Comparison of ENCODE assay signal across 22 mouse cellular contexts in genomic region chr2:144050146-144050680, GRCm38 (mm10). TPM values are rescaled to one million over a fixed set of nuclear protein-coding genes. Genes with fewer than 3 reads are reported as not detected.
DNase-seq lines count a peak whose midpoint lies in the region; ATAC-seq and TF ChIP-seq lines count a peak whose summit lies in the region.
"Had no signal": no experiment of that assay in that cellular context is flagged by ENCODE, and none has a peak within 500 bp of the region (broad histone marks: within the 10 kb centered on the region; RNA-seq: fewer than 3 reads in every experiment).

No protein-coding gene starts in this region.

- DNase-seq in limb, embryonic 14.5 days (ENCODE audit: low spot score): peak; percentile 50
- DNase-seq in limb, embryonic 10.5 days (ENCODE audit: low spot score): no peak
- DNase-seq in 416B (ENCODE audit: low read depth): peak; percentile 29
- peak; percentile 52 for DNase-seq in NIH3T3 (ENCODE audit: low read depth)
- no peak for DNase-seq in right cerebral cortex, adult 18-20 months
- no peak for DNase-seq in frontal cortex, postnatal 36 days (ENCODE audit: low spot score in 2 of 2)
- DNase-seq: adrenal gland, adult 8-10 months; adrenal gland, postnatal 36 days; cerebellum, adult 8-10 months; cerebellum, postnatal 14 days; embryo, embryonic 11 days; gastrocnemius, postnatal 14 days; heart, postnatal 36 days had no signal

- H3K4me2 ChIP-seq in limb, embryonic 14.5 days (replicated peaks; ENCODE audit: low read depth, low read length, severe bottlenecking): no peak overlapping the region
- H3K4me2 ChIP-seq: embryonic facial prominence, embryonic 12.5 days; forebrain, embryonic 12.5 days; heart, embryonic 13.5 days; hindbrain, embryonic 15.5 days had no signal

- no peak overlapping the region for H3K27ac ChIP-seq in limb, embryonic 14.5 days (replicated peaks; ENCODE audit: low read depth, low read length)
- no peak overlapping the region for H3K27ac ChIP-seq in limb, embryonic 10.5 days
- H3K27ac ChIP-seq: embryonic facial prominence, embryonic 12.5 days; forebrain, embryonic 12.5 days; heart, embryonic 13.5 days; hindbrain, embryonic 15.5 days had no signal

- WGBS in limb, embryonic 14.5 days: 64% methylated on average over 8 of the region's 8 CpGs
- 79% methylated on average over 8 of the region's 8 CpGs for WGBS in limb, embryonic 10.5 days

- H3K4me3 ChIP-seq in limb, embryonic 14.5 days (replicated peaks; ENCODE audit: low read length): no peak overlapping the region
- H3K4me3 ChIP-seq in limb, embryonic 10.5 days: no peak overlapping the region
- H3K4me3 ChIP-seq: embryonic facial prominence, embryonic 12.5 days; forebrain, embryonic 12.5 days; heart, embryonic 13.5 days; hindbrain, embryonic 15.5 days had no signal

- no peak overlapping the region for H3K9ac ChIP-seq in limb, embryonic 14.5 days (ENCODE audit: low read depth, low read length, severe bottlenecking)
- H3K9ac ChIP-seq: embryonic facial prominence, embryonic 12.5 days; forebrain, embryonic 12.5 days; heart, embryonic 13.5 days; hindbrain, embryonic 15.5 days had no signal

- no peaks in the 10 kb centered on the region for H3K9me3 ChIP-seq in limb, embryonic 14.5 days (ENCODE audit: control insufficient read depth, low read length)
- H3K9me3 ChIP-seq in limb, embryonic 10.5 days (replicated peaks): no peaks in the 10 kb centered on the region
- H3K9me3 ChIP-seq: embryonic facial prominence, embryonic 12.5 days; forebrain, embryonic 12.5 days; heart, embryonic 13.5 days; hindbrain, embryonic 15.5 days had no signal

- no peaks in the 10 kb centered on the region for H3K27me3 ChIP-seq in limb, embryonic 14.5 days (ENCODE audit: control insufficient read depth, insufficient read depth, low read length)
- H3K27me3 ChIP-seq in limb, embryonic 10.5 days (ENCODE audit: low read depth, poor library complexity, severe bottlenecking): no peaks in the 10 kb centered on the region
- H3K27me3 ChIP-seq: embryonic facial prominence, embryonic 12.5 days; forebrain, embryonic 12.5 days; heart, embryonic 13.5 days; hindbrain, embryonic 15.5 days had no signal

- H3K4me1 ChIP-seq in limb, embryonic 14.5 days (ENCODE audit: control insufficient read depth, insufficient read depth, low read length): no peaks in the 10 kb centered on the region
- H3K4me1 ChIP-seq in limb, embryonic 10.5 days: 0 out of 2 replicates have a peak, but pooled peaks cover 4% of the 10 kb centered on the region
- H3K4me1 ChIP-seq: embryonic facial prominence, embryonic 12.5 days; heart, embryonic 13.5 days; hindbrain, embryonic 15.5 days had no signal

- TF ChIP-seq POLR2A in limb, embryonic 14.5 days (IDR thresholded peaks at IDR 0.05; ENCODE audit: borderline replicate concordance, extremely low read depth, insufficient read depth, insufficient read length): no peak

- no peaks in the 10 kb centered on the region for H3K36me3 ChIP-seq in limb, embryonic 14.5 days (ENCODE audit: control insufficient read depth, insufficient read depth, low read length)
- H3K36me3 ChIP-seq in limb, embryonic 10.5 days: no peaks in the 10 kb centered on the region
- H3K36me3 ChIP-seq: embryonic facial prominence, embryonic 12.5 days; forebrain, embryonic 12.5 days; heart, embryonic 13.5 days; hindbrain, embryonic 15.5 days had no signal

- ATAC-seq in limb, embryonic 14.5 days (ENCODE audit: low FRiP score, low read depth): no peak
- ATAC-seq: forebrain, embryonic 16.5 days had no signal

RNA-seq across cellular contexts. Expression of gene Banf2, which starts 17.4 kb away (rescaled TPM):
- not detected in 2 replicates for polyA plus RNA-seq in limb, embryonic 14.5 days (2012; rRNA removed)
- polyA plus RNA-seq in limb, embryonic 14.5 days (2014; fragmentation: Nextera tagmentation; extraction: Ambion mirVana): not detected in 2 replicates
- not detected in 2 replicates for polyA plus RNA-seq in limb, embryonic 10.5 days (2016; fragmentation: Nextera tagmentation; extraction: Ambion mirVana)
- polyA plus RNA-seq: C2C12; embryonic facial prominence, embryonic 12.5 days; forebrain, embryonic 12.5 days; forebrain, embryonic 16.5 days; frontal cortex, adult 2 months; heart, embryonic 13.5 days; heart, postnatal 0 days; hindbrain, embryonic 11.5 days; hindbrain, embryonic 15.5 days had no signal

RNA-seq across cellular contexts. Expression of gene Rrbp1, which starts 39.1 kb away (rescaled TPM):
- 194 and 325 TPM in 2 replicates for polyA plus RNA-seq in limb, embryonic 14.5 days (2012; rRNA removed)
- 185 and 200 TPM in 2 replicates for polyA plus RNA-seq in limb, embryonic 14.5 days (2014; fragmentation: Nextera tagmentation; extraction: Ambion mirVana)
- 52.7 and 63.9 TPM in 2 replicates for polyA plus RNA-seq in limb, embryonic 10.5 days (2016; fragmentation: Nextera tagmentation; extraction: Ambion mirVana)

Comparison
In these comparisons a context has a peak if more than half of its experiments do, and no peak if none do; other contexts are left out.
1. DNase-seq: peak in limb, embryonic 14.5 days (single experiment), 416B (single experiment) and NIH3T3 (single experiment); none in limb, embryonic 10.5 days (single experiment), right cerebral cortex, adult 18-20 months (single experiment) and frontal cortex, postnatal 36 days (0 of 2).